ENCODE assay signal across 8 mouse cellular contexts in genomic region chr2:13413520-13414178, GRCm38 (mm10).
DNase-seq lines count a peak whose midpoint lies in the region; ATAC-seq and TF ChIP-seq lines count a peak whose summit lies in the region.

No protein-coding gene starts in this region.

- DNase-seq in B cell, adult 2 months: peak; percentile 72 to 78
- DNase-seq in NIH3T3 (ENCODE audit: low read depth): peak; percentile 64
- no peak for DNase-seq in hindbrain, postnatal 0 days (ENCODE audit: low spot score)
- peak; percentile 38 to 80 (median 59) for DNase-seq in liver, embryonic 14.5 days (ENCODE audit: low read depth in 3 of 3, low spot score in 3 of 3)
- DNase-seq in right cerebral cortex, adult 2 months (ENCODE audit: low spot score in 2 of 2): no peak
- DNase-seq in layer of hippocampus, postnatal 14 days (ENCODE audit: low spot score in 2 of 2): no peak

- WGBS in forebrain, embryonic 12.5 days: 54% methylated on average over 4 of the region's 4 CpGs
- WGBS in hindbrain, postnatal 0 days: 59% methylated on average over 4 of the region's 4 CpGs
- WGBS in liver, embryonic 14.5 days (ENCODE audit: insufficient replicate concordance): 7% methylated on average over 4 of the region's 4 CpGs
- 51% methylated on average over 4 of the region's 4 CpGs for WGBS in neural tube, embryonic 15.5 days

- TF ChIP-seq CTCF in hindbrain, postnatal 0 days (IDR thresholded peaks at IDR 0.05; ENCODE audit: low read depth): no peak
- TF ChIP-seq CTCF in liver, embryonic 14.5 days (IDR thresholded peaks at IDR 0.05; ENCODE audit: low read depth): no peak

- peaks cover 19% of the 10 kb centered on the region; the same call in 1 of the 2 replicates for H3K4me1 ChIP-seq in forebrain, embryonic 12.5 days
- no peaks in the 10 kb centered on the region for H3K4me1 ChIP-seq in hindbrain, postnatal 0 days (ENCODE audit: insufficient read depth, low read length)
- H3K4me1 ChIP-seq in liver, embryonic 14.5 days (replicated peaks; ENCODE audit: control insufficient read depth in 2 of 2, insufficient read depth in 2 of 2, low read length in 1 of 2): peaks cover 13 to 24% of the 10 kb centered on the region in 2 experiments
- H3K4me1 ChIP-seq in neural tube, embryonic 15.5 days: no peaks in the 10 kb centered on the region

- no peak overlapping the region for H3K4me3 ChIP-seq in forebrain, embryonic 12.5 days (replicated peaks)
- no peak overlapping the region for H3K4me3 ChIP-seq in hindbrain, postnatal 0 days (ENCODE audit: low read length)
- H3K4me3 ChIP-seq in liver, embryonic 14.5 days (ENCODE audit: insufficient read depth in 1 of 2, low read depth in 2 of 2, low read length in 2 of 2): no peak overlapping the region
- no peak overlapping the region for H3K4me3 ChIP-seq in neural tube, embryonic 15.5 days (replicated peaks)

- H3K36me3 ChIP-seq in forebrain, embryonic 12.5 days (replicated peaks): no peaks in the 10 kb centered on the region
- no peaks in the 10 kb centered on the region for H3K36me3 ChIP-seq in hindbrain, postnatal 0 days (ENCODE audit: insufficient read depth, low read length)
- no peaks in the 10 kb centered on the region for H3K36me3 ChIP-seq in liver, embryonic 14.5 days (replicated peaks; ENCODE audit: control insufficient read depth, insufficient read depth, low read depth)
- no peaks in the 10 kb centered on the region for H3K36me3 ChIP-seq in neural tube, embryonic 15.5 days

- no peak overlapping the region for H3K4me2 ChIP-seq in forebrain, embryonic 12.5 days
- H3K4me2 ChIP-seq in hindbrain, postnatal 0 days (ENCODE audit: low read depth, low read length): no peak overlapping the region
- peak overlapping the region; percentile 24; the same call in 1 of the 2 replicates for H3K4me2 ChIP-seq in liver, embryonic 14.5 days (ENCODE audit: low read depth)
- no peak overlapping the region for H3K4me2 ChIP-seq in neural tube, embryonic 15.5 days

- peak; percentile 55 for ATAC-seq in forebrain, embryonic 12.5 days (ENCODE audit: low FRiP score)
- peak; percentile 66; the same call in 1 of the 2 replicates for ATAC-seq in hindbrain, postnatal 0 days
- ATAC-seq in liver, embryonic 14.5 days (ENCODE audit: insufficient read depth): peak; percentile 89
- no peak for ATAC-seq in neural tube, embryonic 15.5 days (ENCODE audit: low FRiP score)

- no peak; the same call in 1 of the 2 replicates for TF ChIP-seq EP300 in liver, embryonic 14.5 days (IDR thresholded peaks at IDR 0.05; ENCODE audit: low read depth)

- H3K27me3 ChIP-seq in forebrain, embryonic 12.5 days: no peaks in the 10 kb centered on the region
- H3K27me3 ChIP-seq in hindbrain, postnatal 0 days (ENCODE audit: insufficient read depth, low read length): no peaks in the 10 kb centered on the region
- H3K27me3 ChIP-seq in liver, embryonic 14.5 days (ENCODE audit: control insufficient read depth, insufficient read depth, low read length): no peaks in the 10 kb centered on the region
- no peaks in the 10 kb centered on the region for H3K27me3 ChIP-seq in neural tube, embryonic 15.5 days (replicated peaks)

- no peaks in the 10 kb centered on the region for H3K9me3 ChIP-seq in forebrain, embryonic 12.5 days
- H3K9me3 ChIP-seq in hindbrain, postnatal 0 days (ENCODE audit: low read length): no peaks in the 10 kb centered on the region
- no peaks in the 10 kb centered on the region for H3K9me3 ChIP-seq in liver, embryonic 14.5 days (ENCODE audit: control insufficient read depth, low read length)
- no peaks in the 10 kb centered on the region for H3K9me3 ChIP-seq in neural tube, embryonic 15.5 days (replicated peaks)

- H3K27ac ChIP-seq in forebrain, embryonic 12.5 days: peak overlapping the region; percentile 47; the same call in 1 of the 2 replicates
- H3K27ac ChIP-seq in hindbrain, postnatal 0 days: no peak overlapping the region
- peak overlapping the region; percentile 65 for H3K27ac ChIP-seq in liver, embryonic 14.5 days
- peak overlapping the region; percentile 37 for H3K27ac ChIP-seq in neural tube, embryonic 15.5 days (replicated peaks)

- H3K9ac ChIP-seq in forebrain, embryonic 12.5 days: no peak overlapping the region; the same call in 1 of the 2 replicates
- H3K9ac ChIP-seq in hindbrain, postnatal 0 days (replicated peaks; ENCODE audit: low read length): no peak overlapping the region
- H3K9ac ChIP-seq in liver, embryonic 14.5 days (replicated peaks): peak overlapping the region; percentile 16; the same call in 1 of the 2 replicates
- no peak overlapping the region for H3K9ac ChIP-seq in neural tube, embryonic 15.5 days (replicated peaks)

Comparison
In these comparisons a context has a peak if more than half of its experiments do, and no peak if none do; other contexts are left out.
1. DNase-seq: peak in B cell, adult 2 months (2 of 2), NIH3T3 (single experiment) and liver, embryonic 14.5 days (3 of 3); none in hindbrain, postnatal 0 days (single experiment), right cerebral cortex, adult 2 months (0 of 2) and layer of hippocampus, postnatal 14 days (0 of 2).